In genomic region chr7:40622811-40623210, GRCm38 (mm10) we compare ENCODE assay signal across 10 mouse cellular contexts.
DNase-seq lines count a peak whose midpoint lies in the region; ATAC-seq and TF ChIP-seq lines count a peak whose summit lies in the region.
"Had no signal": no experiment of that assay in that cellular context is flagged by ENCODE, and none has a peak within 500 bp of the region (broad histone marks: within the 10 kb centered on the region; RNA-seq: fewer than 3 reads in every experiment).

No protein-coding gene starts in this region.

- H3K4me3 ChIP-seq in midbrain, postnatal 0 days (ENCODE audit: low read depth, low read length): no peak overlapping the region
- no peak overlapping the region for H3K4me3 ChIP-seq in midbrain, embryonic 11.5 days (ENCODE audit: low read depth, low read length)

- ATAC-seq in midbrain, postnatal 0 days (ENCODE audit: low FRiP score): no peak
- ATAC-seq in midbrain, embryonic 11.5 days (ENCODE audit: low FRiP score): no peak

- H3K27ac ChIP-seq in midbrain, postnatal 0 days (ENCODE audit: low read depth, low read length): no peak overlapping the region
- H3K27ac ChIP-seq in midbrain, embryonic 11.5 days (ENCODE audit: low read depth, low read length): no peak overlapping the region
- H3K27ac ChIP-seq: liver, embryonic 14.5 days had no signal

- TF ChIP-seq CTCF in midbrain, postnatal 0 days (IDR thresholded peaks at IDR 0.05): no peak

- DNase-seq in embryo, embryonic 10.5 days (ENCODE audit: low spot score): peak; percentile 1
- no peak for DNase-seq in embryo, embryonic 10 days (ENCODE audit: low spot score)
- peak; percentile 34 for DNase-seq in midbrain, postnatal 0 days (ENCODE audit: low spot score)
- DNase-seq in midbrain, embryonic 11.5 days (ENCODE audit: low spot score, missing footprints): no peak
- DNase-seq in layer of hippocampus, adult 9-10 months (ENCODE audit: low spot score): peak; percentile 42
- peak; percentile 68 to 86 for DNase-seq in right cerebral cortex, postnatal 36 days (ENCODE audit: low spot score in 2 of 2)
- DNase-seq in urinary bladder, adult 18-20 months (ENCODE audit: low spot score in 2 of 2): no peak
- no peak for DNase-seq in lung, postnatal 25 days (ENCODE audit: low spot score)
- DNase-seq: adrenal gland, postnatal 14 days had no signal

- no peak overlapping the region for H3K4me2 ChIP-seq in midbrain, postnatal 0 days (ENCODE audit: low read depth, low read length, poor library complexity, severe bottlenecking)
- H3K4me2 ChIP-seq in midbrain, embryonic 11.5 days: no peak overlapping the region

- H3K36me3 ChIP-seq in midbrain, postnatal 0 days (ENCODE audit: insufficient read depth, low read length): no peaks in the 10 kb centered on the region
- no peaks in the 10 kb centered on the region for H3K36me3 ChIP-seq in midbrain, embryonic 11.5 days (ENCODE audit: control insufficient read depth, insufficient read depth, low read length)

- no peaks in the 10 kb centered on the region for H3K4me1 ChIP-seq in midbrain, postnatal 0 days (ENCODE audit: insufficient read depth, low read length)
- no peaks in the 10 kb centered on the region for H3K4me1 ChIP-seq in midbrain, embryonic 11.5 days (ENCODE audit: control insufficient read depth, insufficient read depth, low read length)

- no peak overlapping the region for H3K9ac ChIP-seq in midbrain, postnatal 0 days (replicated peaks; ENCODE audit: low read length, poor library complexity, severe bottlenecking)
- H3K9ac ChIP-seq in midbrain, embryonic 11.5 days (ENCODE audit: low read length): no peak overlapping the region
- H3K9ac ChIP-seq: liver, embryonic 14.5 days had no signal

- no peaks in the 10 kb centered on the region for H3K27me3 ChIP-seq in midbrain, postnatal 0 days (ENCODE audit: insufficient read depth, low read length)
- no peaks in the 10 kb centered on the region for H3K27me3 ChIP-seq in midbrain, embryonic 11.5 days (ENCODE audit: control insufficient read depth, insufficient read depth, low read length)

- 61% methylated on average over 3 of the region's 3 CpGs for WGBS in midbrain, postnatal 0 days
- WGBS in midbrain, embryonic 11.5 days: 76% methylated on average over 3 of the region's 3 CpGs

- no peaks in the 10 kb centered on the region for H3K9me3 ChIP-seq in midbrain, postnatal 0 days (ENCODE audit: low read length)
- H3K9me3 ChIP-seq in midbrain, embryonic 11.5 days (ENCODE audit: control insufficient read depth, low read length): no peaks in the 10 kb centered on the region

Comparison
In these comparisons a context has a peak if more than half of its experiments do, and no peak if none do; other contexts are left out.
1. DNase-seq: peak in embryo, embryonic 10.5 days (single experiment), midbrain, postnatal 0 days (single experiment), layer of hippocampus, adult 9-10 months (single experiment) and right cerebral cortex, postnatal 36 days (2 of 2); none in embryo, embryonic 10 days (single experiment), midbrain, embryonic 11.5 days (single experiment), urinary bladder, adult 18-20 months (0 of 2) and lung, postnatal 25 days (single experiment).